Mouse (Mus musculus): Measurements from ENCODE around the gene Nbea. TPM values are rescaled to one million over a fixed set of nuclear protein-coding genes. Genes with fewer than 3 reads are reported as not detected.
A peak's percentile ranks its signal among the peaks of the same experiment; 100 is the strongest.

Gene Nbea
- polyA plus RNA-seq, 2 experiments: 0.76 to 1.3 TPM

GRCm38 (mm10) chr3:55789856-55790255, 393.6 kb downstream of the Nbea start:
- WGBS (ENCODE audit: insufficient replicate concordance): 48% methylated on average over 2 of the region's 2 CpGs
- Histone ChIP-seq H3K4me1 (replicated peaks; ENCODE audit: control insufficient read depth in 2 of 2, insufficient read depth in 2 of 2, low read length in 1 of 2) (no peaks in the 10 kb centered on the region), H3K4me2 (ENCODE audit: low read depth) (no peak overlapping the region), H3K36me3 (replicated peaks; ENCODE audit: control insufficient read depth, insufficient read depth, low read depth) (no peaks in the 10 kb centered on the region), H3K9me3 (ENCODE audit: control insufficient read depth, low read length) (no peaks in the 10 kb centered on the region), H3K27ac (no peak overlapping the region), H3K4me3 (ENCODE audit: insufficient read depth in 1 of 2, low read depth in 2 of 2, low read length in 2 of 2) (no peak overlapping the region), H3K27me3 (ENCODE audit: control insufficient read depth, insufficient read depth, low read length) (peaks cover 33% of the 10 kb centered on the region), H3K9ac (replicated peaks) (no peak overlapping the region)
- no peak for TF ChIP-seq CTCF (IDR thresholded peaks at IDR 0.05; ENCODE audit: low read depth)
- TF ChIP-seq EP300 (IDR thresholded peaks at IDR 0.05; ENCODE audit: low read depth): no peak
- DNase-seq (ENCODE audit: low read depth in 3 of 3, low spot score in 3 of 3): no peak
- ATAC-seq (ENCODE audit: insufficient read depth): no peak

GRCm38 (mm10) chr3:55788621-55789201, 394.8 kb downstream of the Nbea start:
- Histone ChIP-seq H3K27ac (no peak overlapping the region), H3K9me3 (ENCODE audit: control insufficient read depth, low read length) (no peaks in the 10 kb centered on the region), H3K36me3 (replicated peaks; ENCODE audit: control insufficient read depth, insufficient read depth, low read depth) (no peaks in the 10 kb centered on the region), H3K4me3 (ENCODE audit: insufficient read depth in 1 of 2, low read depth in 2 of 2, low read length in 2 of 2) (no peak overlapping the region), H3K9ac (replicated peaks) (no peak overlapping the region), H3K4me2 (ENCODE audit: low read depth) (no peak overlapping the region), H3K27me3 (ENCODE audit: control insufficient read depth, insufficient read depth, low read length) (peaks cover 40% of the 10 kb centered on the region), H3K4me1 (replicated peaks; ENCODE audit: control insufficient read depth in 2 of 2, insufficient read depth in 2 of 2, low read length in 1 of 2) (no peaks in the 10 kb centered on the region)
- 59% methylated on average over 5 of the region's 5 CpGs for WGBS (ENCODE audit: insufficient replicate concordance)
- no peak for TF ChIP-seq CTCF (IDR thresholded peaks at IDR 0.05; ENCODE audit: low read depth)
- DNase-seq (ENCODE audit: low read depth in 3 of 3, low spot score in 3 of 3) (no peak), ATAC-seq (ENCODE audit: insufficient read depth) (no peak)

GRCm38 (mm10) chr3:55788214-55788586, 395.3 kb downstream of the Nbea start:
- ATAC-seq (ENCODE audit: insufficient read depth) (no peak), DNase-seq (ENCODE audit: low read depth in 3 of 3, low spot score in 3 of 3) (no peak)
- H3K36me3 ChIP-seq (replicated peaks; ENCODE audit: control insufficient read depth, insufficient read depth, low read depth): no peaks in the 10 kb centered on the region
- H3K4me3 ChIP-seq (ENCODE audit: insufficient read depth in 1 of 2, low read depth in 2 of 2, low read length in 2 of 2): no peak overlapping the region
- H3K27me3 ChIP-seq (ENCODE audit: control insufficient read depth, insufficient read depth, low read length): peaks cover 46% of the 10 kb centered on the region
- no peaks in the 10 kb centered on the region for H3K9me3 ChIP-seq (ENCODE audit: control insufficient read depth, low read length)
- 21% methylated on average over 4 of the region's 4 CpGs for WGBS (ENCODE audit: insufficient replicate concordance)
- no peak overlapping the region for H3K27ac ChIP-seq
- TF ChIP-seq EP300 (IDR thresholded peaks at IDR 0.05; ENCODE audit: low read depth): no peak
- TF ChIP-seq CTCF (IDR thresholded peaks at IDR 0.05; ENCODE audit: low read depth): no peak
- H3K4me1 ChIP-seq (replicated peaks; ENCODE audit: control insufficient read depth in 2 of 2, insufficient read depth in 2 of 2, low read length in 1 of 2): no peaks in the 10 kb centered on the region
- H3K9ac ChIP-seq (replicated peaks): no peak overlapping the region
- H3K4me2 ChIP-seq (ENCODE audit: low read depth): peak overlapping the region; percentile 66; the same call in 1 of the 2 replicates

GRCm38 (mm10) chr3:55787487-55788213, 395.9 kb downstream of the Nbea start:
- peak overlapping the region; percentile 66 for H3K4me2 ChIP-seq (ENCODE audit: low read depth)
- 1% methylated on average over 54 of the region's 54 CpGs for WGBS (ENCODE audit: insufficient replicate concordance)

GRCm38 (mm10) chr3:55786835-55787486, 396.5 kb downstream of the Nbea start:
- Histone ChIP-seq H3K4me1 (replicated peaks; ENCODE audit: control insufficient read depth in 2 of 2, insufficient read depth in 2 of 2, low read length in 1 of 2) (no peaks in the 10 kb centered on the region), H3K9ac (replicated peaks) (no peak overlapping the region), H3K4me2 (ENCODE audit: low read depth) (peak overlapping the region; percentile 66), H3K27ac (no peak overlapping the region), H3K4me3 (ENCODE audit: insufficient read depth in 1 of 2, low read depth in 2 of 2, low read length in 2 of 2) (peak overlapping the region; percentile 42 to 46), H3K36me3 (replicated peaks; ENCODE audit: control insufficient read depth, insufficient read depth, low read depth) (no peaks in the 10 kb centered on the region), H3K27me3 (ENCODE audit: control insufficient read depth, insufficient read depth, low read length) (peaks cover 58% of the 10 kb centered on the region), H3K9me3 (ENCODE audit: control insufficient read depth, low read length) (no peaks in the 10 kb centered on the region)
- ATAC-seq (ENCODE audit: insufficient read depth): no peak
- WGBS (ENCODE audit: insufficient replicate concordance): 23% methylated on average over 17 of the region's 17 CpGs
- TF ChIP-seq CTCF (IDR thresholded peaks at IDR 0.05; ENCODE audit: low read depth) (no peak), EP300 (IDR thresholded peaks at IDR 0.05; ENCODE audit: low read depth) (no peak)
- DNase-seq (ENCODE audit: low read depth in 3 of 3, low spot score in 3 of 3): no peak

More at GRCm38 (mm10) chr3:55787487-55788213, 395.9 kb downstream of the Nbea start:
- ATAC-seq (ENCODE audit: insufficient read depth) (no peak), DNase-seq (ENCODE audit: low read depth in 3 of 3, low spot score in 3 of 3) (no peak)
- Histone ChIP-seq H3K4me3 (ENCODE audit: insufficient read depth in 1 of 2, low read depth in 2 of 2, low read length in 2 of 2) (peak overlapping the region; percentile 42 to 46), H3K4me1 (replicated peaks; ENCODE audit: control insufficient read depth in 2 of 2, insufficient read depth in 2 of 2, low read length in 1 of 2) (no peaks in the 10 kb centered on the region), H3K27me3 (ENCODE audit: control insufficient read depth, insufficient read depth, low read length) (peaks cover 51% of the 10 kb centered on the region), H3K9me3 (ENCODE audit: control insufficient read depth, low read length) (no peaks in the 10 kb centered on the region), H3K9ac (replicated peaks) (peak overlapping the region; percentile 13; the same call in 1 of the 2 replicates), H3K36me3 (replicated peaks; ENCODE audit: control insufficient read depth, insufficient read depth, low read depth) (no peaks in the 10 kb centered on the region), H3K27ac (no peak overlapping the region)
- no peak for TF ChIP-seq CTCF (IDR thresholded peaks at IDR 0.05; ENCODE audit: low read depth)
- no peak for TF ChIP-seq EP300 (IDR thresholded peaks at IDR 0.05; ENCODE audit: low read depth)

Data from liver, embryonic 14.5 days (tissue).